Mouse (Mus musculus): ENCODE results near the gene Gm21954.

DNA sequence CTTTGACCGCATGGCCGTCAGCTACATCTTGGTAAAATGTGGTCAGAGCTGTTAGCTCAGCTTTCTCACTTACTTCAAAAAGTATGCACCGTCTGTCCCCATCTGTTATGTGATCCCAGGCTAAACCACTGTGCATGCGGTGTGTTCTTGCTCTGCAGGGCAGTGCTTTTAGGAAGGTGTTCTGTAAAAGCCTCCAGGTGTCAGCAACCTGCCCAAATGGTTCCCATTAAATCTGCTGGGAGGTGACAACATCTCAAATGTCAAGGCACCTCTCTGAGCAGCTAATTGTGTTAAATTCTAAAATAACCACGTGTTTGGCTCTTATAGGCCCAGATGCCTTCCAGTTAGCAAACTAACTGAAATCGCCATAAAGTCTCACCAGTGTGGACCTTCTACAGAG is 1.1 kb upstream of the Gm21954 start:
- TF ChIP-seq CHD2 (IDR thresholded peaks at IDR 0.05; ENCODE audit: low read length) (no peak), POLR2A (IDR thresholded peaks at IDR 0.05; ENCODE audit: low read depth, low read length) (no peak), USF1 (IDR thresholded peaks at IDR 0.05; ENCODE audit: low read depth, low read length) (no peak), MAFK (IDR thresholded peaks at IDR 0.05; ENCODE audit: insufficient replicate concordance, low read length) (no peak), ZMIZ1 (IDR thresholded peaks at IDR 0.05; ENCODE audit: low read depth, low read length) (no peak), RAD21 (IDR thresholded peaks at IDR 0.05; ENCODE audit: low read depth, low read length) (no peak), NELFE (IDR thresholded peaks at IDR 0.05; ENCODE audit: low read depth, low read length) (no peak)
